Mouse (Mus musculus) ES-E14 (cell line): ENCODE data around the gene 1520401A03Rik. TPM values are rescaled to one million over a fixed set of nuclear protein-coding genes. Genes with fewer than 3 reads are reported as not detected.

Experiments
- DNase-seq: peaks from one replicate; pipeline ENCODE4 v3.0.0-alpha.2; 2013; ENCODE audit warnings: low read depth, low spot score
- H3K27ac ChIP-seq: 2 replicates; pipeline ENCODE4 v1.5.1; 2012; ENCODE audit warnings: low read depth, mild to moderate bottlenecking, low read length, moderate library complexity, mixed read lengths; ENCODE audit not compliant: poor library complexity, insufficient read depth, severe bottlenecking
- H3K36me3 ChIP-seq: 2 replicates; pipeline ENCODE4 v1.6.1; 2012; ENCODE audit warnings: mild to moderate bottlenecking, low read length, moderate library complexity, mixed read lengths; ENCODE audit not compliant: control insufficient read depth, poor library complexity, insufficient read depth, severe bottlenecking
- H3K4me1 ChIP-seq, 2 experiments: fragments of 150-350 bp in 1 of 2; sonication (generic) in 1 of 2; 2 replicates each; pipeline ENCODE4 v1.6.1; 2012; ENCODE audit warnings: low read length in 2 of 2, mild to moderate bottlenecking in 1 of 2, mixed read lengths in 1 of 2; ENCODE audit not compliant: control insufficient read depth in 2 of 2, insufficient read depth in 2 of 2, poor library complexity in 1 of 2
- H3K4me3 ChIP-seq, 2 experiments: fragments of 150-350 bp in 1 of 2; sonication (generic) in 1 of 2; 2 replicates each; pipeline ENCODE4 v1.5.1; 2012; ENCODE audit warnings: low read length in 2 of 2, low read depth in 1 of 2, mild to moderate bottlenecking in 1 of 2, mixed read lengths in 1 of 2; ENCODE audit not compliant: insufficient read depth in 1 of 2, poor library complexity in 1 of 2, severe bottlenecking in 1 of 2
- H3K9ac ChIP-seq: 2 replicates; pipeline ENCODE4 v1.6.1; 2012; ENCODE audit warnings: low read depth, mild to moderate bottlenecking, low read length, mixed read lengths; ENCODE audit not compliant: poor library complexity, insufficient read depth, severe bottlenecking
- H3K9me3 ChIP-seq: fragments of 150-350 bp; sonication (generic); 2 replicates; pipeline ENCODE4 v1.6.1; 2012; ENCODE audit warnings: low read depth, mild to moderate bottlenecking, low read length; ENCODE audit not compliant: control insufficient read depth, insufficient read depth
- ZC3H11A ChIP-seq: IDR thresholded peaks from 2 replicates; pipeline ENCODE4 v1.6.1; 2012; ENCODE audit warnings: low read depth, mild to moderate bottlenecking, inconsistent platforms, low read length, borderline replicate concordance
- ZNF384 ChIP-seq: IDR thresholded peaks from 2 replicates; pipeline ENCODE4 v1.6.1; 2012; ENCODE audit warnings: low read depth, low read length, inconsistent platforms
- in situ Hi-C, 2 experiments: fragments of 600-800 bp; cut with MboI; formaldehyde crosslinking; loops; one replicate each; pipeline ENCODE4 v1.15.1; 2025; ENCODE audit warnings: low sequenced_read_pairs in 2 of 2, inconsistent platforms in 1 of 2; ENCODE audit not compliant: unreplicated experiment in 2 of 2
- total RNA-seq: library from RNA; depleted of rRNA; stranded (reverse); fragments of 300-350 nt; gene quantifications from 2 replicates; pipeline ENCODE4 v1.2.3, GENCODE M21; 2012; rRNA removed

1520401A03Rik gene
- total RNA-seq, 1 experiment, result 0.04 TPM

- in situ Hi-C loops, result no loop called here
- no peak overlapping the region for H3K4me3 ChIP-seq
- no peak for DNase-seq
- no peaks in the 10 kb centered on the region for H3K9me3 ChIP-seq
- H3K36me3 ChIP-seq, result no peaks in the 10 kb centered on the region
- no peak overlapping the region for H3K27ac ChIP-seq
- TF ChIP-seq ZC3H11A (no peak), ZNF384 (peak; percentile 66; the same call in 1 of the 2 replicates)
- H3K9ac ChIP-seq, result no peak overlapping the region
- peaks cover 0 to 7% of the 10 kb centered on the region in 2 experiments; a peak in 1 of 4 replicates for H3K4me1 ChIP-seq
These were observed 64.1 kb downstream of the 1520401A03Rik start for GRCm38 (mm10) chr17:23658450-23658849.

Other genes with a start within 250 kb of the 1520401A03Rik start
- gene Vmn2r117, start 243.1 kb downstream of the 1520401A03Rik start, total RNA-seq, result not detected in 2 replicates
- gene Zfp213, start 158.5 kb downstream of the 1520401A03Rik start, total RNA-seq, result 8.4 and 8.8 TPM in 2 replicates
- gene Zfp13, start 123.3 kb downstream of the 1520401A03Rik start, total RNA-seq, result 19.9 and 26.9 TPM in 2 replicates
- gene Zscan10, start 121.9 kb downstream of the 1520401A03Rik start, total RNA-seq, result 62.5 and 93.1 TPM in 2 replicates
- 4.7 and 4.9 TPM in 2 replicates for gene Mmp25, start 77.5 kb downstream of the 1520401A03Rik start, total RNA-seq
- 1.1 and 2.9 TPM in 2 replicates for gene Bicdl2, start 62.3 kb downstream of the 1520401A03Rik start, total RNA-seq
- gene Hcfc1r1, start 49.2 kb downstream of the 1520401A03Rik start, total RNA-seq, result 26.4 and 36.4 TPM in 2 replicates
- 53.7 and 64.9 TPM in 2 replicates for gene Thoc6, start 48.9 kb downstream of the 1520401A03Rik start, total RNA-seq
- gene Tnfrsf12a, start 45.3 kb downstream of the 1520401A03Rik start, total RNA-seq, result 101 and 138 TPM in 2 replicates
- gene Cldn6, start 43.5 kb downstream of the 1520401A03Rik start, total RNA-seq, result 72.7 and 199 TPM in 2 replicates
- 3.7 and 5.7 TPM in 2 replicates for gene Cldn9, start 38.8 kb downstream of the 1520401A03Rik start, total RNA-seq
- 24.1 and 41.3 TPM in 2 replicates for gene Pkmyt1, start 3.6 kb upstream of the 1520401A03Rik start, total RNA-seq
- 2.8 and 4.0 TPM in 2 replicates for gene Paqr4, start 18.1 kb upstream of the 1520401A03Rik start, total RNA-seq
- 2.5 and 4.3 TPM in 2 replicates for gene Kremen2, start 23.1 kb upstream of the 1520401A03Rik start, total RNA-seq
- 31.6 and 35.1 TPM in 2 replicates for gene Flywch1, start 48.8 kb upstream of the 1520401A03Rik start, total RNA-seq
- gene Flywch2, start 63.3 kb upstream of the 1520401A03Rik start, total RNA-seq, result 8.0 and 10.8 TPM in 2 replicates
- gene Srrm2, start 67.7 kb upstream of the 1520401A03Rik start, total RNA-seq, result 192 and 230 TPM in 2 replicates
- gene Elob, start 106.4 kb upstream of the 1520401A03Rik start, total RNA-seq, result 651 and 726 TPM in 2 replicates
- gene Prss33, start 113.3 kb upstream of the 1520401A03Rik start, total RNA-seq, result 0.45 and 0.95 TPM in 2 replicates
- gene Prss32, start 121.1 kb upstream of the 1520401A03Rik start, total RNA-seq, result 0.26 and 0.31 TPM in 2 replicates
- gene Prss41, start 121.4 kb upstream of the 1520401A03Rik start, total RNA-seq, result 6.8 and 11.0 TPM in 2 replicates
- gene Prss21, start 145.3 kb upstream of the 1520401A03Rik start, total RNA-seq, result not detected in 2 replicates
- gene Dcpp1, start 158.1 kb upstream of the 1520401A03Rik start, total RNA-seq, result not detected in 2 replicates
- not detected in 2 replicates for gene Dcpp2, start 158.1 kb upstream of the 1520401A03Rik start, total RNA-seq
- gene Dcpp3, start 194.7 kb upstream of the 1520401A03Rik start, total RNA-seq, result not detected in 2 replicates
- gene Sbp, start 218.9 kb upstream of the 1520401A03Rik start, total RNA-seq, result not detected in 2 replicates
- not detected in 2 replicates for gene Sbpl, start 232.5 kb upstream of the 1520401A03Rik start, total RNA-seq